Mouse (Mus musculus) heart, embryonic 12.5 days (tissue): ENCODE measurements around the gene Dusp1. TPM values are rescaled to one million over a fixed set of nuclear protein-coding genes. Genes with fewer than 3 reads are reported as not detected.

Source experiments
- ATAC-seq: fragments of 200-750 bp; cut with Nextera tagmentation; 2 replicates; pipeline ENCODE4 v1.8.0; 2017; ENCODE audit warnings: moderate TSS enrichment, moderate library complexity; ENCODE audit not compliant: insufficient number of reproducible peaks, low FRiP score
- H3K27ac ChIP-seq: fragments of 300-500 bp; sonication (generic); 2 replicates; pipeline ENCODE4 v1.5.1; 2016; ENCODE audit warnings: mild to moderate bottlenecking, moderate library complexity; ENCODE audit not compliant: poor library complexity, severe bottlenecking
- H3K27me3 ChIP-seq: fragments of 300-500 bp; sonication (generic); replicated peaks from 2 replicates; pipeline ENCODE4 v1.6.1; 2016; ENCODE audit warnings: mild to moderate bottlenecking, moderate library complexity
- H3K36me3 ChIP-seq: fragments of 300-500 bp; sonication (generic); 2 replicates; pipeline ENCODE4 v1.6.1; 2016; ENCODE audit warnings: mild to moderate bottlenecking, moderate library complexity
- H3K4me1 ChIP-seq: fragments of 300-500 bp; sonication (generic); replicated peaks from 2 replicates; pipeline ENCODE4 v1.6.1; 2016; ENCODE audit warnings: mild to moderate bottlenecking
- H3K4me2 ChIP-seq: fragments of 300-500 bp; sonication (generic); 2 replicates; pipeline ENCODE4 v1.6.1; 2016; ENCODE audit warnings: mild to moderate bottlenecking, moderate library complexity
- H3K4me3 ChIP-seq: fragments of 300-500 bp; sonication (generic); 2 replicates; pipeline ENCODE4 v1.5.1; 2016; ENCODE audit warnings: mild to moderate bottlenecking
- H3K9ac ChIP-seq: fragments of 300-500 bp; sonication (generic); 2 replicates; pipeline ENCODE4 v1.6.1; 2016; ENCODE audit warnings: mild to moderate bottlenecking, moderate library complexity
- H3K9me3 ChIP-seq: fragments of 300-500 bp; sonication (generic); replicated peaks from 2 replicates; pipeline ENCODE4 v1.6.1; 2016; ENCODE audit warnings: mild to moderate bottlenecking, moderate library complexity
- WGBS: fragments of 180-500 bp; shearing (Covaris S2); methylation state at CpG from one replicate; pipeline ENCODE4 v1.1.7; 2016; 5-methylcytosine and 5-hydroxymethylcytosine counted together
- polyA plus RNA-seq: library from polyadenylated mRNA; unstranded; fragments of >200 nt; fragmentation: Nextera tagmentation; extraction: Ambion mirVana; gene quantifications from 2 replicates; pipeline ENCODE4 v1.2.1, GENCODE M21; 2016

The Dusp1 gene
- polyA plus RNA-seq, 1 experiment from 2014 or later = 36.2 TPM

DNA sequence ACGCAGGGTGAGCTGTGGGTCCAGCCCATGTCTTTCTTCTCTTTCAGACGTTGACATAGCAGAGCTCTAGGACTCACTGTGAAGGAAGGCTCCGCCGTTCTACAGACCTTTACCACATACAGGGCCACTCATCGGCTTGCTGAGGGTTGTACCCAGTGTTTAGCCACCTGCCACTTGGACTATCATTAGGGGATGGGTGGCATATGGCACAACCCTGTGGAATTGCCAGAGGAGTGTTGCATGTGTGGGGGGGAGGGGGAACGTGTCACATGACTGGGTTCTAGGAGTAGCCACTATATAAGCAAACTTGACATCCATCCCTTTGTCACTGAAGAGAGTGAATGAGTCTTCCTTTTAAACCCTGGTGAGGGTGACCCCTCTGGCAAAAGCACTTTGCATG lies 1.5 kb upstream of the Dusp1 start:
- Histone ChIP-seq H3K36me3 (peaks cover 54% of the 10 kb centered on the region), H3K9me3 (no peaks in the 10 kb centered on the region; the same call in 1 of the 2 replicates), H3K4me1 (peaks cover 31% of the 10 kb centered on the region), H3K27me3 (no peaks in the 10 kb centered on the region), H3K27ac (no peak overlapping the region), H3K4me2 (no peak overlapping the region), H3K9ac (no peak overlapping the region), H3K4me3 (no peak overlapping the region)
- 90% methylated on average over 6 of the region's 6 CpGs for WGBS
- no peak for ATAC-seq

DNA sequence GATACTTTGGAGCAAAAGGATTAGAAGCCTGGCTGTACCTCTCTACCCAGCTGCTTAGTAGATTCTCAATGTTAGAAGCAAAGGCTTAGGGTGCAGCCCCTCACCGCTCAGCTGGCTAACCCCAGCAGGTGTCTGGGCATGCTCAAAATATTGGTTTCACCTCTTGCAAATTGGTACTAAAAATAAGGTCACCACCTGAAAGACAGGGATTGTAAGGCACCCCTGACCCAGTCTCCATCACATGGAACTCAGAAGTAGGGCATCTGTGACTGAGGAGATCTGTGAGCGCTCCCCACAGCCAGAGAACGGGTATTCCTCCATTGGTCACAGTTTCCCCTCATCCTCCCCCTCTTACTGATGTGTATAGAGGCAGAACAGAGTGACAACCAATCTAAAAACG lies 364 bp upstream of the Dusp1 start:
- H3K4me2 ChIP-seq = peak overlapping the region; percentile 93
- no peak for ATAC-seq
- H3K27me3 ChIP-seq = no peaks in the 10 kb centered on the region
- no peak overlapping the region for H3K27ac ChIP-seq
- no peaks in the 10 kb centered on the region; the same call in 1 of the 2 replicates for H3K9me3 ChIP-seq
- H3K9ac ChIP-seq = peak overlapping the region; percentile 92
- H3K4me3 ChIP-seq = peak overlapping the region; percentile 89
- H3K4me1 ChIP-seq = peaks cover 31% of the 10 kb centered on the region
- 71% methylated on average over 4 of the region's 4 CpGs for WGBS
- H3K36me3 ChIP-seq = peaks cover 42% of the 10 kb centered on the region

DNA sequence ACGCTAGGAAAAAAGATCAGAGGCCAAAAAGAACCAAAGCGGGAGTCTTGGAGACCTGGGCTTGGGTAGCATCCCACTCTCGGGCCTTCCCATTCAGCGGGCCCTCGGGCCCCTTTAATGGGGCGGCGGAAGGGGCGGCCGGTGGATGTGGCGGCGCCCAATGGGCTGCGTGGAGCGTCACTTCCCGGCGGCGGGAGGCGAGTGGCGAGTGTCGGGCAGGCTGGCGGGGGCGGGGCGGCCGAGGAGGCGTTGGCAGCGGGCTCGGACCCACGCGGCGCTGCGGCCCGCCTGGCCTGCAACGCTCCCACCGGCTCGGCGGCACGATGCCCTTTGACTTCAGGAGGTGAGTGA lies 663 bp downstream of the Dusp1 start, which contains the start of gene Ergic1:
Ergic1 (plus strand) TSS at position 200 of the 351 bp plus-strand sequence.
- H3K4me1 ChIP-seq = peaks cover 31% of the 10 kb centered on the region
- H3K36me3 ChIP-seq = peaks cover 32% of the 10 kb centered on the region
- no peaks in the 10 kb centered on the region; the same call in 1 of the 2 replicates for H3K9me3 ChIP-seq
- peak within 1 kb of the TSS; percentile 74 for H3K27ac ChIP-seq
- WGBS = under 1% methylated on average over 27 of the region's 36 CpGs
- peak within 1 kb of the TSS; percentile 89 for H3K4me3 ChIP-seq
- H3K27me3 ChIP-seq = no peaks in the 10 kb centered on the region
- peak within 1 kb of the TSS; percentile 92 for H3K9ac ChIP-seq
- peak; percentile 92 for ATAC-seq
- H3K4me2 ChIP-seq = peak within 1 kb of the TSS; percentile 93

DNA sequence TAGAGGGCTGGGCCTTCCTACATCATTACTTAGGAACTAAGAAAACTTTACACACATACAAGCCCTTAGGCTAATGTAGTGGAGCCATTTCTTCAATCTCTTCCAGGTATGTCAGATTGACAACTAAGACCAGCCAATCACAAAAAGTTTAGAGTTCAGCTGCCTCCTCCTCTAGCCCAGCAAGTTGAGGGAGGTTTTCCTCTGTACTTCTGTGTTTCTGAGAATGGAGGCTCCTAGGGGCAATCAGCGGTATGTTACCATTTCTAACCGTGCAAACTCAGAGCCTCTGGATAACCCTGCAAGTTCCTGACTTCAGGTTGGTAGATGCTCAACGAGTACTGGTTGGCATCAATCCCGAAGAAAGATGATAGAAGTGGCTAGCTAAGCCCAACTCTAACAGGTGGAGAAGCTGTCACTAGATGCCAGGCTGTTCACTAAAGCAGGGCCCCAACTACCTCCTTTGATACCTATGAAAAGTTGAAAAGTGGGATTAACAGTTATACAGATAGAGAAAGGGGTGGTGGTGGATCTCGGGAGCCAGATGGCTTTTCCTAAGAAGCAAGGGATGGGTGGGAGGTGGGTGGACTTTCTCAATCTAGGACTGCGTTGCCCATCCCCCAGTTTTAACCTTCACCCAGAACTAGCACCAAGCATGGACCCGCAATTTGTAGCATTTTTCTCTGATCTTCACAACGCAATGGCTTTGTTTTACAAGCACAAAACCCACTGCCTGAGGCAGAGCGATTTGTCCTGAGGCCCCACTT lies 1.2 kb downstream of the Dusp1 start:
- ATAC-seq = no peak
- Histone ChIP-seq H3K9me3 (no peaks in the 10 kb centered on the region), H3K9ac (peak overlapping the region; percentile 92), H3K36me3 (peaks cover 26% of the 10 kb centered on the region), H3K4me2 (peak overlapping the region; percentile 93), H3K27me3 (no peaks in the 10 kb centered on the region), H3K4me3 (peak overlapping the region; percentile 89), H3K4me1 (peaks cover 31% of the 10 kb centered on the region), H3K27ac (peak overlapping the region; percentile 65)
- 35% methylated on average over 9 of the region's 9 CpGs for WGBS

DNA sequence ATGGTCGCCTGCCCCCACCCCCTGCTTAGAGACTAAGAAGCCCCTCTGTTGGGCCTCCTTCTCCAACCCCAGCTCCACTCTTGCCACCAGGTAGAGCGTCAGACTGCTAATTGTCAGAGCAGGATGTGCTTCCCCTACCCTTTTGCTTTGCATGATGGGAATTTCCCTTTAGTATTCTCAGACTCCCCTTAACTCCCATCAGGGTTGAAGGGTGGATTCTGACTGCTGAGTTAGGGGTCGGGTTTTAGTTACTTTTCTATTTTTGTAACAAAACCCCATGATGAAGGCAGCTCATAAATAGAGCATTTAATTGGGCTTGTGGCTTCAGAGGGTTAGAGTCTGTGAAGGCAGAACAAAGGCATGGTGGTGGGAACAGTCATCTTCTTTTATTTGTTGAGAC lies 8.9 kb downstream of the Dusp1 start:
- peaks cover 33% of the 10 kb centered on the region for H3K4me1 ChIP-seq
- no peak overlapping the region for H3K4me3 ChIP-seq
- H3K4me2 ChIP-seq = no peak overlapping the region
- 0 out of 2 replicates have a peak, but pooled peaks cover 3% of the 10 kb centered on the region for H3K27me3 ChIP-seq
- no peak overlapping the region for H3K27ac ChIP-seq
- 69% methylated on average over 3 of the region's 3 CpGs for WGBS
- H3K9me3 ChIP-seq = no peaks in the 10 kb centered on the region
- no peak for ATAC-seq
- no peak overlapping the region for H3K9ac ChIP-seq
- no peaks in the 10 kb centered on the region for H3K36me3 ChIP-seq

DNA sequence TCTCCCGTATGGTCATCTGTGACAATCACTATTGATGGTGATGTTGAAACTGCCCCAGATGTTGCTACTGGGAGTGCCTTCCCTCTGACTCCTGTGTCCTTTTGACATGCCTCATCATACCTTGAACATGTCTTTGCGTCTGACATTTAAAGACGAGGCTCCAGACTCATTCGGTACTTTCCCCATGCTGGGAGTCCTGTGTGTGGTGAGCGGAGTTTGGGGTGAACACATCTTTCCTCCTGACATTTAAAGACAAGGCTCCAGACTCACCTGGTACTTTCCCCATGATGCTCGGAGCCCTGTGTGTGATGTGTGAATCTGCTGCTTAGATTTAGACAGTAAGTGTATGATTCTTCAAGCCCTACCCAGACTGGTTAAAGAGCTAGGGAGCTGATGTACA lies 10.8 kb downstream of the Dusp1 start:
- ATAC-seq = no peak
- 89% methylated on average over 6 of the region's 6 CpGs for WGBS
- Histone ChIP-seq H3K27ac (no peak overlapping the region), H3K9ac (no peak overlapping the region), H3K4me1 (peaks cover 42% of the 10 kb centered on the region), H3K27me3 (0 out of 2 replicates have a peak, but pooled peaks cover 3% of the 10 kb centered on the region), H3K4me3 (no peak overlapping the region), H3K36me3 (no peaks in the 10 kb centered on the region), H3K4me2 (no peak overlapping the region), H3K9me3 (no peaks in the 10 kb centered on the region)

DNA sequence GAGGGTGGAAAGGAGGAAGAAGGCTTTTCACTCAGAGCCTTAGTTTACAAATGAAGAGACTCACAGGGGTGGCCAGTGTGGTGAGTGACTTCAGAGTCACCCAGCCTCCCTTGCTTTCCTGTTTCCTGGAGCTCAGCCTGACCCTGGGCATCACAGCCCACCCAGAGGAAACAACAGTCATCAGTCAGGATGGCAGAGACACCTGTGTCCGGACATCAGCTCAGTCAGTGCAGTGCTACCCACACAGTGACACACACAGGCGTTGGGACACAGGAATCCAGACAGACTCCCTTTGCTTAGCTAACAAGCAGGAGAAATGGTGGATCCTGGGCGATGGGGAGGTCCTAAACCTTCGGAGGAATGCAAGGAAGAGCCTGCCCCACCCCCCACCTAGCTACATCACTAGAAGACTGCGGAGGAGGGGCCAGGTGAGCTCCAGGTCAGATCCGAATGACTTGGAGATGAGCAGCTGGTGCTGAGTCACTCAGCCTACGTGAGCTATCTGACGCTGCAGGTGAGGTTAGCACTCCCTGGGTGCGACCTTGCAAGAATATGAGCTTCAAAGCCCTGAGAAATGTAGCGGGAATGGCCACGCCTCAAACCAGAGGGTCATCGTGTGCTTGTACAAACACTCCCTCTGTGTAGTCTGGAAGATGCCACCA lies 12.6 kb downstream of the Dusp1 start:
- H3K27ac ChIP-seq = no peak overlapping the region
- H3K4me1 ChIP-seq = peaks cover 49% of the 10 kb centered on the region
- H3K9ac ChIP-seq = peak overlapping the region; percentile 8; the same call in 1 of the 2 replicates
- H3K9me3 ChIP-seq = no peaks in the 10 kb centered on the region
- H3K27me3 ChIP-seq = 0 out of 2 replicates have a peak, but pooled peaks cover 3% of the 10 kb centered on the region
- ATAC-seq = peak; percentile 56; the same call in 1 of the 2 replicates
- WGBS = 17% methylated on average over 12 of the region's 12 CpGs
- H3K4me2 ChIP-seq = no peak overlapping the region
- H3K36me3 ChIP-seq = no peaks in the 10 kb centered on the region
- no peak overlapping the region for H3K4me3 ChIP-seq

DNA sequence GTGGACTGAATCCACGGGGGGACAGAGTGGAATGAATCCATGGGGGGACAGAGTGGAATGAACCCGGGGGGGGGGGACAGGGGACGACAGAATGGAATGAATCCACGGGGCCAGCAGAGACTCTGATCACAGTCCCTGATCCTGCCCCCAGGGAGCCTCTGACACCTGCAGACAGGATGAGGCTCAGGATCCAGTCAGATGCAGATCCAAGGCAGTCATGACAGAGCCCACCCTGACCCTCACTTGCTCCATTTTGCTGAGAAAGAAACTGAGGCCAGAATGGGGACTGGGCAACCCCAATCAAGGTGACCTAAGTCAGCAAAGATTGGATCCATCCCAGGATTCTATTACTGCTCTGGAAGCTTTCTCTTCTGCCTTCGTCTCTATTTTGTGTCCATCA lies 13.4 kb downstream of the Dusp1 start:
- H3K4me3 ChIP-seq = no peak overlapping the region
- 12% methylated on average over 4 of the region's 5 CpGs for WGBS
- H3K27ac ChIP-seq = peak overlapping the region; percentile 22
- no peak overlapping the region for H3K4me2 ChIP-seq
- H3K9me3 ChIP-seq = no peaks in the 10 kb centered on the region
- H3K9ac ChIP-seq = no peak overlapping the region
- peaks cover 50% of the 10 kb centered on the region for H3K4me1 ChIP-seq
- ATAC-seq = no peak
- no peaks in the 10 kb centered on the region for H3K36me3 ChIP-seq
- 0 out of 2 replicates have a peak, but pooled peaks cover 3% of the 10 kb centered on the region for H3K27me3 ChIP-seq

DNA sequence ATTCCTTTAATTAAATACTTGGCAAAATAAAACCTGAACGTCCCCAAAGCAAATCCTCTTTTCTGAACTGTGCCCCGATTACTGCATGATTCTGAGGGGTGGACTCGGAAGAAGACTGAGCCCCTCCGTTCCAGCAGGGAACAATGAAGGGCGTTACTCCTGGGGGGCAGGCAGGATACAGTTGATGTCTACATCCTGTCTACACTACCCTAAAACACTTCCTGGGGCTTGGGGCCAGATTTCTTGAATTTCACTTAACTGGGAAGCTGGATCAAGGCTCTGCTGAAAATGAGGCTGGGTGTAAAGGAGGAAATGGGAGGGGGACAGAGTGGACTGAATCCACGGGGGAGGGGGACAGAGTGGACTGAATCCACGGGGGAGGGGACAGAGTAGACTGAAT lies 14.2 kb downstream of the Dusp1 start:
- ATAC-seq = peak; percentile 53
- Histone ChIP-seq H3K4me1 (peaks cover 47% of the 10 kb centered on the region), H3K36me3 (no peaks in the 10 kb centered on the region), H3K9ac (no peak overlapping the region), H3K4me2 (no peak overlapping the region), H3K9me3 (no peaks in the 10 kb centered on the region), H3K27me3 (0 out of 2 replicates have a peak, but pooled peaks cover 3% of the 10 kb centered on the region), H3K27ac (peak overlapping the region; percentile 89), H3K4me3 (no peak overlapping the region)
- WGBS = 42% methylated on average over 7 of the region's 7 CpGs

DNA sequence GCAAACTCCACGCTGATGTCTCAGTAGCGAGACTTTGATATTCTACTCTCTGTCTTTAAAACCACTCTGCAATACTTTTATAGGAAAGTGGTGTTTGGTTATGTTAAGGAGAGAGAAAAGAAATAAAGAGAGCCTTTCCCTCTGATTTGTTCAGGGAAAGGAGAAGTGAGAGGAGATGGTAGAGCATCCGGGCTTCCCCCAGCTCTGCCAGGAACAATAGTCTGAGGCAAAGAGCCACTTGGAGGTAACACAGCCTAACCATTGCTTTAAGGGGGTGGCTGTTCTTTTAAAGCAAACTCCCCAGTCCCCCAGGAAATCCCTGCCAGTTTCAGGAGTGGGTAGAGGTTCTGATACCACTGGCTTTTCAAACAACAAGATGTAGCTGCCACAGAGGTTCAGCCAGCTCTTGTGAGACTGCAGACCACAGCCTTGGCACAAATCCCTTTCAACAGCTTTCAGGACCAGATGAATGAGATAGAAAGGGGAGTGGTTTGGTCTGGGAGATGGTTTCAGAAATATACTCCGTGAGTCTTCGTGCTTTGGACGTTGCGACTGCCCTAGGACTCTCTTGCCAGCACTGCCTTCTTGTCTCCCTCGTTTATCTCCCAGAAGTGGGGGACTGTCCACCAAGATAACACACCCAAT lies 17.5 kb downstream of the Dusp1 start:
- Histone ChIP-seq H3K27me3 (no peaks in the 10 kb centered on the region), H3K4me3 (no peak overlapping the region), H3K4me2 (no peak overlapping the region), H3K4me1 (peaks cover 31% of the 10 kb centered on the region), H3K9me3 (no peaks in the 10 kb centered on the region), H3K27ac (no peak overlapping the region), H3K9ac (no peak overlapping the region; the same call in 1 of the 2 replicates), H3K36me3 (no peaks in the 10 kb centered on the region)
- no peak for ATAC-seq
- 50% methylated on average over 8 of the region's 8 CpGs for WGBS

DNA sequence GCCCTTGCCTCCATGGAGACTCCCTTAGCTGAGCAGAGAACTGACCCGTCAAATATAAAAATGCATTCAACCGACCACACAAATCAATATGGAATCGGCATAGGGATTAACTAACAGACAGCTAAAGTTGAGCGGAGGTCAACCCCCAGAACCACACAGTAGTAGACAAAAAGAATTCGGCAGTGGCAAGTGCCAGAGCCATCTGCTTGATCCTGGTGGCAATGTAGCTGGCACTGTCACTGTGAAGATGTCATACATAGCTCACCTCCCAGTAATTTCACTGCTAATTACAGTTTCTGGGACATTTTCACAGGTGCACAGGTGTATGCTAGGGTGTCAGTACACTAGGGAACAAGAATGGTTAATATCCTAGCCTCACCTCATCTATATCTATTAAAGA lies 21.8 kb downstream of the Dusp1 start:
- H3K27me3 ChIP-seq = no peaks in the 10 kb centered on the region
- no peaks in the 10 kb centered on the region for H3K9me3 ChIP-seq
- no peak overlapping the region for H3K4me3 ChIP-seq
- no peak overlapping the region for H3K9ac ChIP-seq
- 88% methylated on average over 5 of the region's 5 CpGs for WGBS
- no peak overlapping the region for H3K27ac ChIP-seq
- no peak for ATAC-seq
- H3K4me2 ChIP-seq = no peak overlapping the region
- peaks cover 26% of the 10 kb centered on the region for H3K4me1 ChIP-seq
- H3K36me3 ChIP-seq = no peaks in the 10 kb centered on the region
